Mouse (Mus musculus) heart, embryonic 15.5 days (tissue): Measurements from ENCODE around the gene Ap5s1. TPM values are rescaled to one million over a fixed set of nuclear protein-coding genes. Genes with fewer than 3 reads are reported as not detected.

Source experiments
- ATAC-seq: fragments of 200-750 bp; cut with Nextera tagmentation; replicated peaks from 2 replicates; pipeline ENCODE4 v1.8.0; 2017; ENCODE audit warnings: low read depth, moderate TSS enrichment; ENCODE audit not compliant: insufficient number of reproducible peaks, insufficient read depth, low FRiP score
- H3K27ac ChIP-seq: fragments of 300-500 bp; sonication (generic); 2 replicates; pipeline ENCODE4 v1.5.1; 2015; ENCODE audit warnings: mild to moderate bottlenecking, inconsistent platforms
- H3K27me3 ChIP-seq: fragments of 300-500 bp; sonication (generic); 2 replicates; pipeline ENCODE4 v1.6.1; 2015; ENCODE audit warnings: inconsistent platforms
- H3K36me3 ChIP-seq: fragments of 300-500 bp; sonication (generic); 2 replicates; pipeline ENCODE4 v1.6.1; 2015; ENCODE audit warnings: mild to moderate bottlenecking, inconsistent platforms
- H3K4me1 ChIP-seq: fragments of 300-500 bp; sonication (generic); replicated peaks from 2 replicates; pipeline ENCODE4 v1.6.1; 2015; ENCODE audit warnings: inconsistent platforms
- H3K4me2 ChIP-seq: fragments of 300-500 bp; sonication (generic); 2 replicates; pipeline ENCODE4 v1.6.1; 2015; ENCODE audit warnings: inconsistent platforms, mild to moderate bottlenecking, moderate library complexity
- H3K4me3 ChIP-seq: fragments of 300-500 bp; sonication (generic); 2 replicates; pipeline ENCODE4 v1.5.1; 2015; ENCODE audit warnings: mild to moderate bottlenecking, inconsistent platforms
- H3K9ac ChIP-seq: fragments of 300-500 bp; sonication (generic); 2 replicates; pipeline ENCODE4 v1.6.1; 2015; ENCODE audit warnings: mild to moderate bottlenecking, inconsistent platforms
- H3K9me3 ChIP-seq: fragments of 300-500 bp; sonication (generic); replicated peaks from 2 replicates; pipeline ENCODE4 v1.6.1; 2016; ENCODE audit warnings: inconsistent platforms
- WGBS: fragments of 180-500 bp; shearing (Covaris S2); methylation state at CpG from one replicate; pipeline ENCODE4 v1.1.7; 2015; ENCODE audit warnings: mixed read lengths; 5-methylcytosine and 5-hydroxymethylcytosine counted together
- polyA plus RNA-seq: library from polyadenylated mRNA; unstranded; fragments of >200 nt; fragmentation: Nextera tagmentation; extraction: Ambion mirVana; gene quantifications from 2 replicates; pipeline ENCODE4 v1.2.1, GENCODE M21; 2015

The Ap5s1 gene
- polyA plus RNA-seq, 1 experiment from 2014 or later, result 40.2 TPM

DNA sequence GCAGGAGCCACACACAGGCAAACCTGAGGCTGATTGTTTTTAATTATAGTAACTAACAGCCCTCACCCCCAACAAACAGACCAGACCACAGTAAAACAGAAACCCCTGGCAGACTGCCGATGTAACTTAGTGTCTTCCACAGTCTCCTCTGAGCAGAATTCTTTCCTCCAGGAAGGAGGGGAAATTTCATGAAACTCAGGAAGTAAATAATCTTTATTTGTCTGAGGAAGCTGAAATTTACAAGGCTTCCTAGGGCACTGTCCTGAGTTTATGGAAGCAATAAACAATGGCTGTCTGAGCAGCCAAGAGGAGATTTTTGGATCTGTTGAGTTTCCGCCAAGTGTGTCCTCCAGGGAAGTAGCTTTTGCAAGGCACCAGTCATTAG, 47.4 kb downstream of the Ap5s1 start:
- Histone ChIP-seq H3K4me1 (peaks cover 15% of the 10 kb centered on the region), H3K9ac (no peak overlapping the region), H3K4me2 (peak overlapping the region; percentile 22), H3K27me3 (no peaks in the 10 kb centered on the region), H3K27ac (peak overlapping the region; percentile 75), H3K36me3 (no peaks in the 10 kb centered on the region), H3K9me3 (no peaks in the 10 kb centered on the region), H3K4me3 (no peak overlapping the region)
- 55% methylated on average over 2 of the region's 2 CpGs for WGBS
- ATAC-seq, result 0 out of 2 replicates have a peak, but pooled peaks have one; percentile 25

DNA sequence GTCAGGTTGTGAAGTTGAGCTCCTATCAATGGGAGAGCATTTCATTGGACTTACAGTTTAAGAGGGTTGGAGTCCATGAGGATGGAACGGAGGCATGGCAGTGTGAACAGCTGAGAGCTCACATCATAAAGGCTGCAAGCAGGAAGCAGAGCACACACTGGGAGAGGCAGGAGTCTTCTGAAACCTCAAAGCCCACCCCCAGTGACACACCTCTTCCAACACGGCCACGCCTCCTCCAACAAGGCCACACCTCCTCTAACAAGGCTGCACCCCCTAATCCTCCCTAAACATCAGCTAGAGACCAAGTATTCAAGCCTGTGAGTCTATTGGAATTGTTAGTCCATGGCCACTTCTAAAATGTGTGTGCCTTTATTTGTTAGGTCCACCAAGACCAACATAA, 48.9 kb downstream of the Ap5s1 start:
- no peak for ATAC-seq
- H3K27me3 ChIP-seq, result no peaks in the 10 kb centered on the region
- WGBS, result 81% methylated on average over 3 of the region's 3 CpGs
- H3K4me2 ChIP-seq, result no peak overlapping the region
- no peaks in the 10 kb centered on the region for H3K36me3 ChIP-seq
- no peaks in the 10 kb centered on the region for H3K9me3 ChIP-seq
- peaks cover 23% of the 10 kb centered on the region for H3K4me1 ChIP-seq
- H3K4me3 ChIP-seq, result no peak overlapping the region
- H3K27ac ChIP-seq, result no peak overlapping the region
- H3K9ac ChIP-seq, result no peak overlapping the region

DNA sequence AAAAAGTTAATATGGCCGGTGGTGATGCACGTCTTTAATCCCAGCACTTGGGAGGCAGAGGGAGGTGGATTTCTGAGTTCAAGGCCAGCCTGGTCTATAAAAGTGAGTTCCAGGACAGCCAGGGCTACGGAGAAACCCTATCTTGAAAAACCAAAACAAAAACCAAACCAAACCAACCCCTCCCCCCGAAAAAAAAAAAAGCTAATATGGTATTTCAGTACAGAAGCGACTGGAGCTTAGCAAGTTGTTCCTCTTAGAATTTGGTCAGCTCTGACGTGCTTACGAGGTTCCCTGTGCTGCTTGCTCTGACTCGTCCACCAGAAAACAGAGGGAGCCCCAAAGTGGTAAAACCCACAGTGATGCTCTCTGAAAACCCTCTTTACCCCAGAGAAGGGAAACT, 51.8 kb downstream of the Ap5s1 start:
- Histone ChIP-seq H3K27ac (no peak overlapping the region), H3K9ac (no peak overlapping the region), H3K36me3 (no peaks in the 10 kb centered on the region), H3K4me3 (no peak overlapping the region), H3K4me2 (no peak overlapping the region), H3K27me3 (no peaks in the 10 kb centered on the region), H3K9me3 (no peaks in the 10 kb centered on the region), H3K4me1 (peaks cover 29% of the 10 kb centered on the region)
- 81% methylated on average over 8 of the region's 8 CpGs for WGBS
- ATAC-seq, result no peak

DNA sequence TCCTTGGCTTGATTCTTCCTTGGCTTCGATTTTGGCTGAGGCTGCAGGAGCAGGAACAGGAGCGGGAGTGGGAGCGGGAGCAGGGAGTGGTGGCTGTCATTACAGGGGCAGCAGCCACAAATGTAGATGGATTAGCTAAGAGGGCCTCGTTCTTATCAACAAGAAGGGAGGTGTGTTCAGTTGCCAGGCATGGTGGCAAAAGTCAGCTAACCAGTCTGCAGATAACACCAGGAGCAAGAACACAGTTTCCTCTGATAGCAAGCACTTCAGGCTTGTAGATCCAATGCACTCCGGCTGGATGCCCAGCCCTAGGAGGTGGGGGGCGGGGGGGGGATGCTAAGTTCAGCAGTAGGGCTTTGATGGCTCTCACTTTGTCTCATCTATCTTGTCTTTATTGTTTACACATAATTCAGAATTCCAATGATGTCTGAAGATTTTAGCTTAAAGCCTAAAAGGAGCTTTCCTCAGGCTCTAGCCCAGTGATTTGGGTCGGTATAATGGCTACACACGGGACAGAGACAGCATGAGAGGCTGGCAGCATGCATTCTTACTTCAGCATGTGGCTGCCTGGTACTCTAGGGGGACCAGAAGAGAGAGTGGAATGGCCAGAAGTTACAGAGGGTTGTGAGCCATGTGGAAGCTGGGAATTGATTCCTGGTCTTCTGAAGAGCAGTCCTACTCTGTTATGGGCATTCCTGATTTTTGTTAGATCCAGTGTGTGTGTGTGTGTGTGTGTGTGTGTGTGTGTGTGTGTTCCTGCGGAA, 53.8 kb downstream of the Ap5s1 start:
- Histone ChIP-seq H3K9ac (no peak overlapping the region), H3K9me3 (no peaks in the 10 kb centered on the region), H3K4me3 (no peak overlapping the region), H3K36me3 (no peaks in the 10 kb centered on the region), H3K4me1 (peaks cover 37% of the 10 kb centered on the region), H3K27ac (peak overlapping the region; percentile 50; the same call in 1 of the 2 replicates), H3K4me2 (peak overlapping the region; percentile 21), H3K27me3 (no peaks in the 10 kb centered on the region)
- ATAC-seq, result no peak
- WGBS, result 20% methylated on average over 9 of the region's 9 CpGs

DNA sequence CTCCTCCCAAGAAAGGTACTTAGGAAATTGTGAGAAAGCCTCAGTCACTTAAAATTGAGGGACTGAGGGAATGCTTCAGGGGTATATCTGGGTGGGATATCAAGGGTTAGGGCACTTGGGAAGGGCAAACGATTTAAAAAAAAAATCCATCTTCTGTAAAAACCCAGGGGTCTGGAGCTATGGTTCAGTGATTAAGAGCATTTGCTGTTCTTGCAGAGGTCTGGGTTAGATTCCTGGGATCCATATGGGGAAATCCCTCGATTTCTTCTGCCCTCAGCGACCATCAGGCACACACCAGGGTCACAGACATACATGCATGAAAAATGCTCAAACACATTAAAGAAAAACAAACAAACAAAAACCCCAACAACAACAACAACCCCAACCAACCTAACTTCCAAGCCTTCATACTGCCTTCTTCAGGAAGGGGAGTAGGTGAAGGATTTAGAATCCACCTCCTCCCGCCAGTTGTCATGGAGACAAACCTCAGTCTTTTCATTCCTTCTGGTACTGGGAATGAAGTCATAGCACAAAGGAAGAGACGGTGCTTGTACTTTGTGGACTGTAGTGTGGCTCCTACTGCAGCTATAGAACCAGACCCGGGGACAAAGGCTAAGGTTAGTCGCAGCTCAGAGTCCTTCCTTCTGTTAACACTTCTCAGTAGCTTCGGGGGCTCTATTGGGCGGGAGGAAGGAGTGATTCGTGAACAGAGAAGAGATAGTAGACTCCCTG, 54.8 kb downstream of the Ap5s1 start:
- peak overlapping the region; percentile 67 for H3K4me2 ChIP-seq
- ATAC-seq, result peak; percentile 39
- H3K4me3 ChIP-seq, result peak overlapping the region; percentile 79
- H3K9ac ChIP-seq, result peak overlapping the region; percentile 63
- peaks cover 37% of the 10 kb centered on the region for H3K4me1 ChIP-seq
- no peaks in the 10 kb centered on the region for H3K27me3 ChIP-seq
- H3K36me3 ChIP-seq, result no peaks in the 10 kb centered on the region
- no peaks in the 10 kb centered on the region for H3K9me3 ChIP-seq
- peak overlapping the region; percentile 100 for H3K27ac ChIP-seq
- WGBS, result 7% methylated on average over 10 of the region's 10 CpGs

DNA sequence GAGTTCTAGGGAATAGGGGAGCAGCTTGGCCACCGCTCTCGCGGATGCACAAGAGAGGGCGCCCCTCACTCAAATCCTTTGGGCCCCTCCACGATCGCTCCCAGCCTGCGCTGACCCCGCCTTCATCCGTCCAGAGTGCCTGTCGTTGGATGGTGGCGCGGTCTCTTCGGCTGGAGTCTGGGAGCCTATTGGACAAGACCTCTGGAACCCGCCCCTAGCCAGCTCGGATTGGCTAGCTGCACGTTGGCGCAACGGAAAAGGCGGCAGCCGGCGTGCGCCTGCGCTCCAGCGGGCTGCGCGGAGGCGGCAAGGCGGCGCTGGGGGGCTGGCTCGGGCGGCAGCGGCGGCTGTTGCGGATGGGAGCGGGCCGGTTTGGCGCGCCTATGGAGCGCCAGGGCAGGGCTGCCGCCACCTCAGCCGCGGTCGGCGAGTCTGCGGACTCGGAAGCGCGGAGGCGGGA, 55.4 kb downstream of the Ap5s1 start, which contains the start of gene Pank2:
TSS of gene Pank2 (plus strand) at position 283 of the 460 bp plus-strand sequence.
- Histone ChIP-seq H3K4me3 (peak within 1 kb of the TSS; percentile 79), H3K4me2 (peak within 1 kb of the TSS; percentile 67), H3K4me1 (peaks cover 35% of the 10 kb centered on the region), H3K27me3 (no peaks in the 10 kb centered on the region), H3K27ac (peak within 1 kb of the TSS; percentile 100), H3K9ac (peak within 1 kb of the TSS; percentile 96), H3K9me3 (no peaks in the 10 kb centered on the region), H3K36me3 (no peaks in the 10 kb centered on the region)
- under 1% methylated on average over 49 of the region's 49 CpGs for WGBS
- peak; percentile 100 for ATAC-seq

Other genes starting within 250 kb of the Ap5s1 start
- 2.8 and 4.7 TPM in 2 replicates for gene Gfra4, start 164.0 kb upstream of the Ap5s1 start, polyA plus RNA-seq
- gene Adam33, start 143.3 kb upstream of the Ap5s1 start, polyA plus RNA-seq, result 13.5 and 16.5 TPM in 2 replicates
- gene Siglec1, start 120.3 kb upstream of the Ap5s1 start, polyA plus RNA-seq, result 0.43 and 0.61 TPM in 2 replicates
- 10.0 and 11.4 TPM in 2 replicates for gene Hspa12b, start 79.8 kb upstream of the Ap5s1 start, polyA plus RNA-seq
- gene Gm11037, start 73.6 kb upstream of the Ap5s1 start, polyA plus RNA-seq, result not detected in 2 replicates
- gene 1700037H04Rik, start 47.0 kb upstream of the Ap5s1 start, polyA plus RNA-seq, result 59.5 and 71.3 TPM in 2 replicates
- 7.5 and 10.7 TPM in 2 replicates for gene Cenpb, start 27.0 kb upstream of the Ap5s1 start, polyA plus RNA-seq
- gene Cdc25b, start 20.1 kb upstream of the Ap5s1 start, polyA plus RNA-seq, result 49.9 and 61.4 TPM in 2 replicates
- 1.9 and 2.0 TPM in 2 replicates for gene Spef1, start 19.8 kb upstream of the Ap5s1 start, polyA plus RNA-seq
- 21.9 and 26.0 TPM in 2 replicates for gene Mavs, start 27.0 kb downstream of the Ap5s1 start, polyA plus RNA-seq
- gene Pank2, start 55.4 kb downstream of the Ap5s1 start, polyA plus RNA-seq, result 24.2 and 24.4 TPM in 2 replicates
- gene Rnf24, start 145.8 kb downstream of the Ap5s1 start, polyA plus RNA-seq, result 2.0 and 2.3 TPM in 2 replicates